Mouse (Mus musculus) lung, adult 18-20 months (tissue): Measurements from ENCODE around the gene Gm44805.
A peak's percentile ranks its signal among the peaks of the same experiment; 100 is the strongest.

ENCODE experiments used
- DNase-seq, 2 experiments: peaks; one replicate each; pipeline ENCODE4 v3.0.0; 2022; ENCODE audit warnings: mixed read lengths in 2 of 2

The Gm44805 gene

DNA sequence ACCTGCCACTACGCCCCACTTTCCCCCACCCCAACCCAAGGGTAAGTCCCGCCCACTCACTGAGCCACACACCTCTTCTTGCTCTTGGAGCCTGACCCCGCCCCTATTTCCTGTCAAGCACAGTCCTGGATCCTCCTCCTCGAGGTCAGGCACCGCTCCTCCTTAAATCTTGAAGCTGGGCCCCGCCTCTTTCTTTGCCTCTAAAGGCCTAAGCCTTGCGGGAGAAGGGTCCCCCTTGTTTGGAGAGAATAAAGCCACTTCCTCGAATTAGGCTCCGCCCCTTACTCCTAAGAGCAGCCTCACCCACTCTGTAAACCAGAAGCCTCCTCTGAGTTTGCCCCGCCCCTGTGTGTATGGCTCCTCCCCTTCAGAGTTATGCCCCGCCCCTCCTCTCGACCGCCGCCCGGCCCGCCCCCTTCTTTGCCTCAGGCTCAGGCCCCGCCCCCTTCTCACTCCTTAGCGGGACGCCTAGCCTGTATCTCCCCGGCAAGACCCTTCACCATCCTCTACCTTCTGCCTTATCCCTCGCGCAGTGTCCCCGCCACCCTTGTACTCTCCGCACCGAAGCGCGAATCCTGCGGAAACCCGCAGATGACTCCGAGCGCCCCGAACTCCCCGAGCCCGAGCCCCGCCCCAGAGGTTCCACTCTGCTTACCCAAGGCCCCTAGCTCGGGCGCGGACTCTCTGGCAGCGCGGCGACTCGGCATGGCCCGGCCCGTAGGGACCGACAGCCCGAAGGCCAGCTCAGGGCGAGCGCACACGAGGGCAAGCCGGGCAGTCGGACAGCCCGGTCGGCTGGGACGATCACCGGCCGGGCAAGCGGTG is 52.5 kb downstream of the Gm44805 start:
- peak; percentile 99 for DNase-seq

DNA sequence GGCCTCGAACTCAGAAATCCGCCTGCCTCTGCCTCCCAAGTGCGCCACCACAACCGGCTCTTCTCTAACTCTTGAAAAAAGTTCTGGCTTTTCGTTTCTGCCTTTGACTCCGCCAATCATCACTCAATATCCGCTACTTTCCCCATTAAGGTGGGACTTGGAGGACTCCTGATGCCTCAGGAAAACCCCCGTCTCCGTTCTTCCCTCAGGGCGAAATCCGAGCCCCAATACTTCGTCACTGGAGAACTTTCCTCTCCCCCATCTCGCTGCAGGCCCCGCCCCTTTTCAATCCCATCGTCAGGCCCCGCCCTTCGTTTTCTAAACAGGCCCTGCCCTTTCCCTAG is 53.1 kb downstream of the Gm44805 start:
- no peak for DNase-seq

DNA sequence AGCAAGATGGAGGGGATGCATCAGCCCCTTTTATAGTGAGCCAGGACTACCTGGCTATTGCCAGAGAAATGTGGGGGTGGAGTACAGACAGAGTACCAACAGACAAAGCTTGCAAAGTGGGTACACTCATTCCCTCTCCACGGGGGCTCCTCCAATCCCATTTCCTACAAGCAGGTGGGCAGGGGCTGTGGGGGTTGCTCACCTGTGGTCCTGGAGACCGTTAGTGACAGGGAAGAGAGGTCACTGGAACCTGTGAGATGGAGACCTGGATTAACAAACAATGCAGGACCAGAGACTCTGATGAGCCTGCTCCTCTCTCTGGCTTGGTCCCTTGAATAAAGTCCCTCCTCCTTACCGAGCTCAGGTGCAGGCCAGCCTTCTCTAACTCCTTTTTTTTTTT is 53.5 kb downstream of the Gm44805 start:
- no peak for DNase-seq

DNA sequence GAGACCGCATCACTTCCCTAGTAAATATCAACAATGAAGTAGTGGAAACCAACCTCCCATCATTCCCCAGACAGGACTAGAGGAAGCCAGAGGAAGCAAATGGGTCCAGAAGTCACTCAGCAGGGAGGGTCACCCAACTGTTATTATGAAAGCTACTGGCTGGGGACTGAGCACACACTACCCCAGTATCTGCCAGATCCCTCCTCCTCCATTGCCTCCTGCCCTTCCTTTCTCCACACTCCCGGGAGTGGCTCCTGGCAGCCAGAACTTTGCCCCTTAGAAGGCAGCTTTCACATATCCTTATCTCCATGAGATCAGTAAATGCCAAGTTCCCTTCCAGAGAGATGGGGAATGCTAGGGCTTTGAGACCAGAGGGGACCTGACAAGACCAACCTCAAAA is 57.8 kb downstream of the Gm44805 start:
- no peak for DNase-seq

DNA sequence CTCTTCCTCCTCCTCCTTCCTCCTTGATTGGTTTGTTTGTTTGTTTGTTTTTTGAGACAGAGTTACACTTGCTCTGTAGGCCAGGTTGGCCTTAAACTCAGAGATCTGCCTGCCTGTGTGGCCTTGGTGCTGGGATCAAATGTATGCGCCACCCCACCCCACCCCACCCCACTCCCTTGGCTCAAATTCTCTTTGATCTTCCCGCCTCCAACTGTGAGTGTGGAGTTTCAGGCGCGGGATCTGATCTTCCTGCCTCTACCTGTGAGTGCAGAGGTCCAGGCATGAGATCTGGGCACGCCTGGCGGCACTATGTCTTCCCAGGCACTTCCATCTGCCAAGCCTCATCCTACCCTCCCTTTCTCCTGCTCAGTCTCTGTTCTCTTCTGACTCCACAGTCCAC is 59.0 kb downstream of the Gm44805 start:
- no peak for DNase-seq
